Mouse (Mus musculus): ENCODE measurements at regions not wholly inside any gene's neighbourhood (a gene's known extent, or its start where the extent isn't known, plus 50 kb on each side); places are given as distances from the start of the nearest gene placed in this dataset.

- TF ChIP-seq CTCF (IDR thresholded peaks at IDR 0.05; ENCODE audit: extremely low read depth, insufficient read depth, low read length) (no peak), POLR2A (IDR thresholded peaks at IDR 0.05; ENCODE audit: extremely low read depth, insufficient read depth, low read length) (no peak)
Measured at GRCm38 (mm10) chr16:95844691-95845090, 142.8 kb downstream of the Ets2 start.
